ENCODE assay signal across 8 mouse cellular contexts in the genomic region with DNA sequence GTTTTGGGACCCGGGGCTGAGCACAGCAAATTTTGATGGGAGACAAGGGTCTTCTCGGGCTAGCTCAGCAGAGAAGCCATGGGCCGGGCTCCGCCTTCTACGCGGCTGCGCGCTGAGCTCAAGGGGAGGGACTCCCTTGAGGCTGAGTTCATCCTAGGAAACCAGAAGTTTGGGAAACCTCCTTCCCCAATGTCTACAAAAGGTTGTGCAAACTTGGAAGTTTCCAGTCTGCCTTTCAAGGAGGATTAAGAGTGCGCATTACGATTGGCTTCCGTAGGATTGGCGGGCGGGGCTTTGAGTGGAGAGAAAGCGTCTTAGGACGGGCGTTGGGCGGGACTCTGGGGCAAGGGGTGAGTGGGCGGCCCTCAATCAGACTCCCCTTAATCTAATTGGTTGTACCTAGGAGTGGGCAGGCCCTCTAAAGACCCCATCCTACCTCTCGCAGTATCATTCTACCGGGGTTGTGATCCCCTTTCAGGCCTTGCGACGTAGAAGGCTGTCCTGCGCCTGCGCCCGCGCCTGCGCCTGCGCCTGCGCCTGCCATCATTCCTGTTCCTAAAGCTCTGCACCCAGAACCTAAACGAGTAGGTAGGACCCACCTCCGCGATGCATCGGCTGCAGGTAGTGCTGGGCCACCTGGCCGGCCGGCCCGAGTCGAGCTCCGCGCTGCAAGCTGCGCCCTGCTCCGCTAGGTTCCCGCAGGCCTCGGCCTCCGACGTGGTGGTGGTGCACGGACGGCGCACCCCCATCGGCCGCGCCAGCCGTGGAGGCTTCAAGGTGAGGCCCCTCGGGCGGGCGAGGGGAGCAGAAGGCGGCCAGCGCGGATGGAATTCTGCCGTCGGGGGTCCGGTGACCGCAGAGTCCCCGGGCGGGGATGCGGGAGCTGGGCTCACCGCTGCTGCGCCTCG. TPM values are rescaled to one million over a fixed set of nuclear protein-coding genes. Genes with fewer than 3 reads are reported as not detected.
A peak's percentile ranks its signal among the peaks of the same experiment; 100 is the strongest.
DNase-seq lines count a peak whose midpoint lies in the region; ATAC-seq and TF ChIP-seq lines count a peak whose summit lies in the region.

A gene (minus strand): TSS at position 503 of the 908 bp plus-strand sequence.

- H3K4me1 ChIP-seq in bone marrow, adult 2 months (ENCODE audit: control insufficient read depth, insufficient read depth, low read length): peaks cover 4% of the 10 kb centered on the region; the same call in 1 of the 2 replicates
- peaks cover 32% of the 10 kb centered on the region for H3K4me1 ChIP-seq in embryonic facial prominence, embryonic 15.5 days
- H3K4me1 ChIP-seq in limb, embryonic 14.5 days (ENCODE audit: control insufficient read depth, insufficient read depth, low read length): peaks cover 20% of the 10 kb centered on the region
- peaks cover 9% of the 10 kb centered on the region; the same call in 1 of the 2 replicates for H3K4me1 ChIP-seq in midbrain, postnatal 0 days (ENCODE audit: insufficient read depth, low read length)

- TF ChIP-seq POLR2A in bone marrow, adult 2 months (IDR thresholded peaks at IDR 0.05; ENCODE audit: borderline replicate concordance, control insufficient read depth, low read depth, low read length): peak; percentile 71; the same call in 1 of the 2 replicates
- TF ChIP-seq POLR2A in limb, embryonic 14.5 days (IDR thresholded peaks at IDR 0.05; ENCODE audit: borderline replicate concordance, extremely low read depth, insufficient read depth, insufficient read length): peak; percentile 61; the same call in 1 of the 2 replicates

- peak within 1 kb of the TSS; percentile 75 for H3K4me2 ChIP-seq in embryonic facial prominence, embryonic 15.5 days (replicated peaks)
- H3K4me2 ChIP-seq in limb, embryonic 14.5 days (replicated peaks; ENCODE audit: low read depth, low read length, severe bottlenecking): peak within 1 kb of the TSS; percentile 75
- H3K4me2 ChIP-seq in midbrain, postnatal 0 days (ENCODE audit: low read depth, low read length, poor library complexity, severe bottlenecking): peak within 1 kb of the TSS; percentile 76

- H3K9me3 ChIP-seq in embryonic facial prominence, embryonic 15.5 days (replicated peaks): no peaks in the 10 kb centered on the region
- no peaks in the 10 kb centered on the region for H3K9me3 ChIP-seq in limb, embryonic 14.5 days (ENCODE audit: control insufficient read depth, low read length)
- H3K9me3 ChIP-seq in midbrain, postnatal 0 days (ENCODE audit: low read length): no peaks in the 10 kb centered on the region

- no peak for TF ChIP-seq CTCF in bone marrow, adult 2 months (IDR thresholded peaks at IDR 0.05; ENCODE audit: control insufficient read depth, insufficient read depth, low read length)
- no peak for TF ChIP-seq CTCF in midbrain, postnatal 0 days (IDR thresholded peaks at IDR 0.05)

- H3K27me3 ChIP-seq in embryonic facial prominence, embryonic 15.5 days: no peaks in the 10 kb centered on the region
- no peaks in the 10 kb centered on the region for H3K27me3 ChIP-seq in limb, embryonic 14.5 days (ENCODE audit: control insufficient read depth, insufficient read depth, low read length)
- no peaks in the 10 kb centered on the region for H3K27me3 ChIP-seq in midbrain, postnatal 0 days (ENCODE audit: insufficient read depth, low read length)

- peak; percentile 98 for ATAC-seq in embryonic facial prominence, embryonic 15.5 days (ENCODE audit: insufficient number of reproducible peaks, low FRiP score, low TSS enrichment, low read depth)
- ATAC-seq in limb, embryonic 14.5 days (ENCODE audit: low FRiP score, low read depth): peak; percentile 99
- peak; percentile 95 for ATAC-seq in midbrain, postnatal 0 days (ENCODE audit: low FRiP score)

- DNase-seq in 416B (ENCODE audit: low read depth): peak; percentile 99
- DNase-seq in heart, adult 8-10 months (ENCODE audit: low spot score): peak; percentile 98
- DNase-seq in kidney, adult 9 months: peak; percentile 99
- peak; percentile 100 for DNase-seq in limb, embryonic 14.5 days (ENCODE audit: low spot score)
- DNase-seq in midbrain, postnatal 0 days (ENCODE audit: low spot score): peak; percentile 96
- DNase-seq in spleen, postnatal 14 days (ENCODE audit: low spot score in 2 of 2): peak; percentile 72 to 78

- peak within 1 kb of the TSS; percentile 93 for H3K27ac ChIP-seq in bone marrow, adult 2 months (ENCODE audit: control insufficient read depth, insufficient read depth, low read depth, low read length, poor library complexity)
- H3K27ac ChIP-seq in embryonic facial prominence, embryonic 15.5 days (replicated peaks): peak within 1 kb of the TSS; percentile 94
- H3K27ac ChIP-seq in limb, embryonic 14.5 days (replicated peaks; ENCODE audit: low read depth, low read length): peak within 1 kb of the TSS; percentile 82
- H3K27ac ChIP-seq in midbrain, postnatal 0 days (ENCODE audit: low read depth, low read length): peak within 1 kb of the TSS; percentile 80

- WGBS in bone marrow, adult 2 months: under 1% methylated on average over 68 of the region's 68 CpGs
- under 1% methylated on average over 68 of the region's 68 CpGs for WGBS in embryonic facial prominence, embryonic 15.5 days
- WGBS in limb, embryonic 14.5 days: 0% methylated on average over 57 of the region's 68 CpGs
- WGBS in midbrain, postnatal 0 days: under 1% methylated on average over 62 of the region's 68 CpGs

- H3K4me3 ChIP-seq in bone marrow, adult 2 months (replicated peaks; ENCODE audit: control insufficient read depth, low read depth, low read length): peak within 1 kb of the TSS; percentile 91
- H3K4me3 ChIP-seq in embryonic facial prominence, embryonic 15.5 days (replicated peaks): peak within 1 kb of the TSS; percentile 88
- H3K4me3 ChIP-seq in limb, embryonic 14.5 days (replicated peaks; ENCODE audit: low read length): peak within 1 kb of the TSS; percentile 68
- H3K4me3 ChIP-seq in midbrain, postnatal 0 days (ENCODE audit: low read depth, low read length): peak within 1 kb of the TSS; percentile 73

- H3K9ac ChIP-seq in embryonic facial prominence, embryonic 15.5 days: peak within 1 kb of the TSS; percentile 86
- H3K9ac ChIP-seq in limb, embryonic 14.5 days (ENCODE audit: low read depth, low read length, severe bottlenecking): peak within 1 kb of the TSS; percentile 77
- peak within 1 kb of the TSS; percentile 79 for H3K9ac ChIP-seq in midbrain, postnatal 0 days (replicated peaks; ENCODE audit: low read length, poor library complexity, severe bottlenecking)

- H3K36me3 ChIP-seq in embryonic facial prominence, embryonic 15.5 days: peaks cover 47% of the 10 kb centered on the region
- H3K36me3 ChIP-seq in limb, embryonic 14.5 days (ENCODE audit: control insufficient read depth, insufficient read depth, low read length): peaks cover 38% of the 10 kb centered on the region
- H3K36me3 ChIP-seq in midbrain, postnatal 0 days (ENCODE audit: insufficient read depth, low read length): peaks cover 21% of the 10 kb centered on the region

RNA-seq across cellular contexts. Expression of the gene that starts here (rescaled TPM):
- 17.7 and 26.2 TPM in 2 replicates for polyA plus RNA-seq in bone marrow, adult 2 months (2011; ENCODE audit: insufficient read depth, insufficient read length, low replicate concordance, missing spikeins)
- polyA plus RNA-seq in embryonic facial prominence, embryonic 15.5 days (2015; fragmentation: Nextera tagmentation; extraction: Ambion mirVana): 32.1 and 33.1 TPM in 2 replicates
- total RNA-seq in heart, adult 8-10 months (2022): 10 to 100 TPM; 10.7 to 12.5 (median 11.4) TPM
- 10.9 and 11.5 TPM in 2 replicates for polyA plus RNA-seq in limb, embryonic 14.5 days (2012; rRNA removed)
- 23.3 and 25.1 TPM in 2 replicates for polyA plus RNA-seq in limb, embryonic 14.5 days (2014; fragmentation: Nextera tagmentation; extraction: Ambion mirVana)
- 4.2 and 5.9 TPM in 2 replicates for total RNA-seq in midbrain, postnatal 0 days (2014; rRNA removed)
- 4.7 and 5.6 TPM in 2 replicates for polyA plus RNA-seq in midbrain, postnatal 0 days (2015; fragmentation: Nextera tagmentation; extraction: Ambion mirVana)

Comparison
In these comparisons a context has a peak if more than half of its experiments do, and no peak if none do; other contexts are left out.
1. Peak in every context shown above with its lines: DNase-seq, ATAC-seq, H3K4me3 ChIP-seq and H3K27ac ChIP-seq.